Mouse (Mus musculus) erythroblast, adult 5-6 weeks (primary cell): Measurements from ENCODE around the gene Psmd5. TPM values are rescaled to one million over a fixed set of nuclear protein-coding genes. Genes with fewer than 3 reads are reported as not detected.
"Not testable (repeated sequence)": the region's sequence is repeated elsewhere in the genome, so short reads cannot be mapped to it uniquely, and the experiment has no call there.

Experiments used
- ATAC-seq: replicated peaks from 2 replicates; pipeline ENCODE4 v1.8.0; 2016; ENCODE audit warnings: moderate number of reproducible peaks, mild to moderate bottlenecking, moderate TSS enrichment, inconsistent platforms; ENCODE audit not compliant: poor library complexity, low FRiP score, severe bottlenecking
- total RNA-seq, 2 experiments: library from RNA; stranded (forward) in 1 of 2; stranded (reverse) in 1 of 2; fragments of 150-400 nt in 1 of 2; fragments of 200-764, 138-1000 nt in 1 of 2; gene quantifications; 2 replicates each; pipeline versions ENCODE4 v1.2.3 to v1.2.4; 2015 to 2017; ENCODE audit warnings: low replicate concordance in 2 of 2

Psmd5 gene
- total RNA-seq, 2 experiments from 2014 or later = 11.8 to 64.0 TPM

DNA sequence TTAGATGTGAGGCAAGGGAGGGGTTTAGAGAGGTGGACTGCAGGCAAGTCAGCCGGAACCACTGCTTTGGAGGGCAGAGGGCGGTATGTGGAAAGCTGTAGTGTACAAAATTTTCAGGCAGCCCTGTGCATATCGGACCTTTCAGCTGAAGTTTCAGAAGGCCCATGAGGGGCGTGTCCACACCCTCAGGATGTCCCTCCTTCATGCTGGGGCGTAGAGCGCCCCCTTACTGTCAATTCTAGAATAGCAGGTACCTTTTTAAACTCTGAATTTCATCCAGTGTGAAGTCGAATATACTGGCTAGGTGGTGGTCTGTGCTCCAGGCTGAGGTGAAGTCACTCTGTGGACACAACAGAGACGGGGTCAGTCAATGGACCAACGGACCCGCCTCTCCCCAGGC, 23.1 kb upstream of the Psmd5 start:
- ATAC-seq = peak; percentile 52

DNA sequence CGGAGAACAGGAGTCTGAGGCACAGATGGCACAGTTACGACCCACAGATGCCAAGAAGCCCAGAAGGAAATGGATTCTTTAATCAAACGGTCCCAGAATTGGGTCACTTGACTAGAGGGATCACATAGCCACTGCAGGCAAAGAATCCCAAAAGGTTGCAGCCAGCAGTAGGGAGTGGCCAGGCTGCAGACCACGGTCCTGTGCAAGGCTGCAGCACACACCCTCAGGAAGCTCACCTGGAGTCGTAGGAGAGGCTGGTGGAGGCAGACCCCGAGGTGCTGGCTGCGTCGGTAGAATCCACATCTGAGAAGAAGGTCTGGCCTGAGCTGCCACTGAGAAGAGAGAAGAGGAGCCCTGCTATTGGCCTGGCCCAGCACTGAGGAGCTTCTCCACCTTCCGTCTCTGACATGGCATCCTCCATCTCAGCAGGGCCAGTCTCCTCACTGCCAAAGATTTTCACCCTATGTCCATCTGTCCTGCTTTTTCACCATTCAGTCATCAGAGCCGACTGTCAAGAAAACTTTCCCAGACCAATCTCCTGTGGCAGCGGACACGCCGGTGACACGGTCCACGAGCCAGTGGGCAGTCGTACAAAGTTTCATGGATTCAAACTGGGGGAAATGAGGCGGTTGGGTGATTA, 22.2 kb upstream of the Psmd5 start:
- no peak for ATAC-seq

- no peak for ATAC-seq
These were observed 20.8 kb upstream of the Psmd5 start for GRCm38 (mm10) chr2:34895503-34896113.

DNA sequence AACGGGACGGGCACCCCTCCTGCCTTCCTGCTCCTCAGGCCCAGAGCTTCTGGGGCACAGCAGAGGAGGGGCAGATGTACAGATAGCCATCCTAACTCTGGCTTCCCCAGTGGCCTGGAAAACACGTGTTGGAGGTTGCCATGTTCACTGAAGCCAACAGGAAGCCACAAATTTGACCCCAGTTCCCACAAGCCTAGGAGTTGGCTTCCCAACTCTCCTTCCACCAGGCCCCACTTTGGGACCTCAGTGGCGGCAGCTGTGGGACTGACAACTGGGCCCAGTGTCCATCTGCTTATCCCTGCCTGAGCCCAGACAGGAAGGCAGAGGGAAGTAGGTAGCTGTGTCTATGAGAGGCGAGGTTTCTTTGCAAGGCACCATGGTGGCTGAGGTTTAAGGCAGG, 19.2 kb upstream of the Psmd5 start:
- ATAC-seq = no peak

DNA sequence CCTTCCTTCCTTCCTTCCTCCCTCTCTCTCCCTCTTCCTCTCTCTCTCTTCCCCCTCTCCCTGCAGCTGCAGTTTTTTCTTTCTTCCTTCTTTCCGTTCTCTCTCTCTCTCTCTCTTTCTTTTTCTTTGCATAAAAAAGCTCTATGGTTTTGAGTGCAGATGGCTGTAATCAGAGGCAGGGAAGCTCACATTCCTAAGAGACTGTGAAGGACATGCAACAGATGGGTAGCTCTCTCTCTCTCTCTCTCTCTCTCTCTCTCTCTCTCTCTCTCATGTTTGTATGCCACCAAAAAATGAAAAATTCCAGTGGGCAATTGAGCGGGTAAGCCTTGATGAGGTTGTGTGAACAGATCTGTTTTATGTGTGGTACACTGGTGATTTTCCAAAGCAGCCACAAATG, 9.4 kb upstream of the Psmd5 start:
- ATAC-seq = no peak

DNA sequence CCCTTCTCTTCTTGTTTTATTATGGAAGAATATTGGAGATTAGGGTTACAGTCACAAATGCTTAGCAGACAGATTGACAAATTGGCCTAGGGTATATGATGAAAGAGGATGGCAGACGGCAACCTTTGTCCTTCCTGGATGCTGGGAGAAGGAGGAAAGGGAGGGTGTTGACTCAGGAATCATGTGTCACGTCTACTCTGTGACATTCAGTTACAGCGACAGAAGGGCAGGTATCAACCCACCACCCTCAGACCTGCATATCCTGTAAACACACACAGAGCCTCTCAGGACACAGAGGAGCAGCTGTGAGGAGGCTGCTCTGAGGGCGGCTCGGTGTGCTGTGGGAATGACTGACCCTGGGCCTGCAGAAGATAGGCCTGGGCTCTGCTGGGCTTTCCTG, 8.4 kb upstream of the Psmd5 start:
- no peak for ATAC-seq

DNA sequence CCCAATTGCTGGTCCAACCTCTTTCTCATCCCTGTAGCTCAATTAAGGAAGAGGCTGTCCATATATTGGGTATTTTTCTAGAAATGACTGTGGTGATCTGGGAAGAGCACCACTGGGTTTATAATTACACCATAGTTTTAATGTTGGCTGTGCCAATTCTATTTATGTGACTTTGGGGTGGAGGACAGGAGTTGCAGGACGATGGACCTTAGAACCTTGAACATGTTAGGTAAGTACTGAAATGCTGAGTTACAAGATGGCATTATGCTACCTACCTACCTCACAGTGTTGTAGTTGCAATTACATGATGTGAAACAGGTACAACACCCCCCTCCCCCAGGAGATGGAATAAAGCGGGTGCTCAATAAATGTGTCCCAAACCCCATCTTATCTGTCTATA, 8.0 kb upstream of the Psmd5 start:
- no peak for ATAC-seq

DNA sequence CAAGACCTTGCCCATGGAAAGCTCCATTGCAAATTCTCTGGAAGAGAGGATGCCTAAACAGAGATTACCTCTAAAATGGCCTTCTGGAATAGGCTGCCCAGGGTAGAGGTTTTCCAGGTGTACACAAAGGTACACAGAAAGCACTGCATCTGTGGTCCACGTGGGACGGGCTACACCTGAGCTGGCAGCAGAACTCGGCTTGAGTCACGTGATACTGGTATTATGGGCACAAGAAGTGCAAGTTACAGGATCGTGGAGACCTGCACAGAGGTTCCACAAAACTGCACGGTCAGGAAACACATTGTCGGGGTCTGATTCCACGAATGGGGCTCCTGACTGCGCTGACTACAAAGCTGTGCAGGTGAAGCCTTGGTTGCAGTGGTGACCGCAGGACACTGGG, 5.3 kb upstream of the Psmd5 start:
- no peak for ATAC-seq

DNA sequence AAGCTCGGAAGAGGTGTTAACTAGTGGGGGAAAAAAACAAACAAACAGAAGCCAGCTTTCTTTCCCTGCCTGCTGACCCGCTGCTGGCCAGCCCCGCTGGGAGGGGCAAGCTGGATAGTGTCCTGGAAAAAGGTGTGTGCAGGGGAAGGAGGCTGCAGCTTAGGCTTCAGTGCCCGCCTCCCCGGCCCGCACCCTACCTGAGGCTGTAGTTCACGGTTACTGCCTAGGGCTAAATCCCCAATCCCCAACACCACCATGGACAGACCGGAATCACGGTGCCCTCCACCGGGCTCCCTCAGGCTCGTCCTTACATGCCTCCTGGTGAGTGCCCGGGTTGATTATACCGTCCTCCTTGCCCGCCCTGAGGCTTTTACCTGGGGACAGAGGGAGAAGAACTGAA, 497 bp downstream of the Psmd5 start, which contains the start of gene Cutal:
Gene Cutal (plus strand): TSS at position 126 of the 400 bp plus-strand sequence.
- no peak for ATAC-seq

DNA sequence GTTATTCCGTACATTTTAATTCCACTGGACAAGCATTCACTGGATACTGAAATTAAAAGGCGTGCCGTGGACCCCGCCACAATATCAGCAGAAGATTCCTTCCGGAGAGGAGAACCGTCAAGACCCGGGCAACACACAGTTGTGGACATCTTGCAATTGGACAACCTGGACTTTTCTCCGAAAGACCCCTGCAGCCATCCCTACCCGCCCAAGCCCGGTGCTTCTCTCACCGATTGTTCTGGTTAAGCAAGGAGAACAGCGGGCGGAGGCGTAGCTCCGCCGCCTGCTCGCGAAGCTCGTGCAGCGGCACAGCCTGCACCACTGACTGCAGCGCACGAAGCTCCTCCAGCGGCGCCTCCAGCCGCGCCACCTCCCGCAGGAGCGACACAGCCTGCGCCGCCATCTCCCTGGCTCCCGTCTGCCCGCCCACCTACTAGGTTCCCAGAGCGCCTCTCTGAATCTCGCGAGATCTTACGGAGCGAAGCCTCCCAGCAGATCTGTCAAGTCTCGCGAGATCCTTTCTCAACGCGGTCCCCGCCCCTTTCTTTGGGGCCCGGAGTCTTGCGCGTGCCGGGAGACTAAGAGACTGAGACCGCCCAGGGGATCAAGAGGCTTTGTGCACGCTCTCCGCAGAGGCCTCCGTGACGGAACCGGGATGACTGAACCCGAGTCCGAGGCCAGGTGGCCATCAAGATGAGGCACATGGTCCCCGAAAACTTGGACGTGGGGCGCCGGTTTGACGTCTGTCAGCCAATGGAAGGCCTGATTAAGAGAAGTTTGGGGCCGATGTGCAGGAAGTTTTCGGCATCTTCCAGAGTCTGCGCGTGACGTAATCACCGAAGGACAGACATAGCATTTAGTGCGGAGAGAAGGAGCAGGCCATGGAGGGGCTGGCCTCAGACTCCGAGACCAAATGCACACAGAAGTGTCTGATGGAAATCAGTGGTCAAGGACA, 4.0 kb downstream of the Psmd5 start:
- peak; percentile 90 for ATAC-seq

- ATAC-seq = peak; percentile 84
These were observed 5.1 kb downstream of the Psmd5 start for GRCm38 (mm10) chr2:34869680-34870079.

DNA sequence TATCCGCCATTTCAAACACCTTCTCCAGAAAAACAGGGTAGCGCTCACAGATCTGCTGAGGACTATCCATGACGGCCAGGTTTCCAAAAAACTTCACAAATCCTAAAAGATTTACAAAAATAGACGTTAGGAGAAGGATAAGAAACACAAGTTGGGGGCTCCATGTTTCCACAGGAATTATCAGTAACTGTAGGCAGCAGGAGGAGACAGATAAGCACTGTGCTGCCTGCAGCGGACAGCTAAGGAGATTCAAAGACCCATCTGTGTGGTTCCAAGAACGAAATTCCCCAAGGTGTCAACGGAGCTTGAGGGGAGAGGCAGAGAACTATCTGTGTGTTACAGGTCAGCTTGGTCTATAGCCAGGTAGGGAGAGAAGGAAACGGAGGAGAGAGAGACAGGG, 17.0 kb downstream of the Psmd5 start:
- ATAC-seq = no peak

DNA sequence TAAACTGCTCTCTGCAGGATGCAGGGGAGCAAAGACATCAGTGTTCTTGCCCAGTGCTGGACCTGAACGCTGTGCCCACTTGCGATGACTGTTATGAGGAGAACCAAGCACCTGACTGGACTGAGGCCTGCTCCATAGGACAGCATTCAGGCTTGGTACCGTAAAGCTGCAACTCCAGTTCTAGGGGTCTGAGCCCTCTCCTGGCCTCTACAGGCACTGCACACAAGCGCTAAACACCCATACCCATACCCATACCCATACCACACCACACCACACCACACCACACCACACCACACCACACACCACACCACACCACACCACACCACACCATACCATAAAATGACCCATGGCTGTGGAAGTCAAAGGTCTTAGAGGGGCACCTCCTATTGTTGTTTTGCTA, 19.5 kb downstream of the Psmd5 start:
- peak; percentile 49; the same call in 1 of the 2 replicates for ATAC-seq

DNA sequence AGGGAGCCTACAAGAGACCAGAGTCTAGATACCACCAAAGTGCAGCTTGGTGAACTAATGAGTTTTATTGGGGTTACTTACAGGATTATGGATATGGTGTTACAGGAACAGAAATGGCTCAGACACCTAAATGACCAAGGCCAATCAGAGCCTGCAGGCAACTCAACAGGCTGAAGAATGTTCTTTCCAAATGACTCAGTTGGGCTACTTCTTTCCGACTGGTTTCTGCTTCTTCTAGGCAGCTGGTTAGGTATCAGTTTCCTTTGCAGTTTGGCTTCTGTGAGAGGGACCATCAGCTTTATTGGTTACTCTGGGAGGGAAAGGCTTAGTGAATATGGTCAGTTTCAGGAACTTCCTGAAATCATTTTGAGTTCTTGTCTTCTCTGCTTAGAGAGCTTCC, 27.1 kb downstream of the Psmd5 start:
- no peak for ATAC-seq

- no peak for ATAC-seq
These were observed 31.4 kb downstream of the Psmd5 start for GRCm38 (mm10) chr2:34843211-34843939.

- ATAC-seq = no peak
These were observed 33.1 kb downstream of the Psmd5 start for GRCm38 (mm10) chr2:34841706-34842105.

GRCm38 (mm10) chr2:34840143-34840542, 34.6 kb downstream of the Psmd5 start:
- not testable (repeated sequence) for ATAC-seq

DNA sequence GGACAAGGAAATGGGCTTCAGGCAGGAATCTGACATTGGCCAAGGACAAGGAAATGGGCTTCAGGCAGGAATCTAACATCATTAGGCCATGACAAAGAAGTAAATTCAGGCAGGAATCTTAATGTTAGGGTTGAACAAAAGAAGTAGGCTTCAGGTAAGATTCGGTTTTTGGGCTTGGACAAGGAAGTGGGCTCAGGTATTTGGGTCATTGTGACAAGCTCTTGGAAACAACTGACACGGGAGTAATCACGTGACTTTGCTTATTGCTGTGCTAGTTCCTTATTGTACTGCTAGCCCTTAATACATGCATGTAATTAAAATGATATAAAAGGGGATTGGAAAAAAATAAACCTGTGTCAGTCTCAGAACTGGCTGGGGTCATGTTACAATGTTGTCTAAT, 39.1 kb downstream of the Psmd5 start:
- no peak for ATAC-seq

DNA sequence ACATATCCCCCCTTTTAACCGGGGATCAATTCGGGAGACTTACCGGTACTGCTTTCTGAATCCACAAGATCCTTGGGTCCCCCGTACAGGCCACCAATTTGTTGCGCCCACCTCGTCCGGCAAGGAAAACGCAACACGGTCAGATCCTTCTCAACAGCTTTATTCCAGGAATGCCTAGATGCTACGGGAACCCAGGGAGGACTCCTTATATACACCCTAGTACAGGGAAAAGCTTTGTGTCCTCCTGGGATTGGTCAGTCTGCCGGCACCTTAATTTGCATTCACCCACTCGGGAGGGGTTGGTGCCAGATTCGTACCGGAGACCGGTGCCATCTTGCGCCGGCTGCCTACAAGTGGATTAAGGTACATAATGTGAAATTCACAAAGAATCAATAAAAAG, 41.1 kb downstream of the Psmd5 start:
- no peak for ATAC-seq
